Mouse (Mus musculus) stomach, postnatal 0 days (tissue): ENCODE measurements around the gene Avp. TPM values are rescaled to one million over a fixed set of nuclear protein-coding genes. Genes with fewer than 3 reads are reported as not detected.
"Not testable (repeated sequence)": the region's sequence is repeated elsewhere in the genome, so short reads cannot be mapped to it uniquely, and the experiment has no call there.

Experiments
- ATAC-seq: fragments of 200-750 bp; cut with Nextera tagmentation; 2 replicates; pipeline ENCODE4 v1.8.0; 2017; ENCODE audit not compliant: low FRiP score, low TSS enrichment
- DNase-seq: peaks from one replicate; pipeline ENCODE4 v3.0.0-alpha.2; 2016; ENCODE audit warnings: low spot score
- H3K27ac ChIP-seq: fragments of 300-500 bp; sonication (generic); replicated peaks from 2 replicates; pipeline ENCODE4 v1.5.1; 2014; ENCODE audit warnings: mild to moderate bottlenecking, control low read depth
- H3K27me3 ChIP-seq: fragments of 300-500 bp; sonication (generic); 2 replicates; pipeline ENCODE4 v1.6.1; 2014; ENCODE audit warnings: low read length; ENCODE audit not compliant: control insufficient read depth, insufficient read depth
- H3K36me3 ChIP-seq: fragments of 300-500 bp; sonication (generic); 2 replicates; pipeline ENCODE4 v1.6.1; 2014; ENCODE audit warnings: low read length, mixed read lengths; ENCODE audit not compliant: control insufficient read depth, insufficient read depth
- H3K4me1 ChIP-seq: fragments of 300-500 bp; sonication (generic); replicated peaks from 2 replicates; pipeline ENCODE4 v1.6.1; 2014; ENCODE audit warnings: antibody characterized with exemption; ENCODE audit not compliant: control insufficient read depth, insufficient read depth
- H3K4me2 ChIP-seq: fragments of 300-500 bp; sonication (generic); replicated peaks from 2 replicates; pipeline ENCODE4 v1.6.1; 2014; ENCODE audit warnings: low read depth, mild to moderate bottlenecking, control low read depth, moderate library complexity
- H3K4me3 ChIP-seq: fragments of 300-500 bp; sonication (generic); 2 replicates; pipeline ENCODE4 v1.5.1; 2014; ENCODE audit warnings: low read depth, low read length, control low read depth
- H3K9ac ChIP-seq: fragments of 300-500 bp; sonication (generic); 2 replicates; pipeline ENCODE4 v1.6.1; 2014; ENCODE audit warnings: mild to moderate bottlenecking, low read length, control low read depth, mixed read lengths
- H3K9me3 ChIP-seq: fragments of 300-500 bp; sonication (generic); 2 replicates; pipeline ENCODE4 v1.6.1; 2016; ENCODE audit warnings: low read length; ENCODE audit not compliant: control insufficient read depth
- CTCF ChIP-seq: IDR thresholded peaks from 2 replicates; pipeline ENCODE4 v1.5.1; 2016; ENCODE audit warnings: antibody characterized with exemption, low read depth, mild to moderate bottlenecking, moderate library complexity
- EP300 ChIP-seq: optimal IDR thresholded peaks from 2 replicates; pipeline ENCODE3; 2016; ENCODE audit warnings: antibody characterized with exemption
- WGBS: fragments of 180-500 bp; shearing (Covaris S2); extraction: QIAGEN DNeasy Blood & Tissue Kit; methylation state at CpG from one replicate; pipeline ENCODE4 v1.1.7; 2014; 5-methylcytosine and 5-hydroxymethylcytosine counted together
- polyA plus RNA-seq: library from polyadenylated mRNA; unstranded; fragments of >200 nt; fragmentation: Nextera tagmentation; extraction: Ambion mirVana; gene quantifications from 2 replicates; pipeline ENCODE4 v1.2.1, GENCODE M21; 2015

Gene Avp
- polyA plus RNA-seq, 1 experiment from 2014 or later: 0.23 TPM

GRCm38 (mm10) chr2:130578148-130578547, 4.2 kb downstream of the Avp start:
- ATAC-seq (no peak), DNase-seq (peak; percentile 80)
- H3K27ac ChIP-seq: no peak overlapping the region
- H3K9ac ChIP-seq: no peak overlapping the region
- H3K4me2 ChIP-seq: no peak overlapping the region
- H3K9me3 ChIP-seq: no peaks in the 10 kb centered on the region
- 15% methylated on average over 11 of the region's 11 CpGs for WGBS
- no peak overlapping the region for H3K4me3 ChIP-seq
- peaks cover 10% of the 10 kb centered on the region; the same call in 1 of the 2 replicates for H3K27me3 ChIP-seq
- TF ChIP-seq CTCF: peak; percentile 76
- TF ChIP-seq EP300: no peak
- H3K4me1 ChIP-seq: no peaks in the 10 kb centered on the region; the same call in 1 of the 2 replicates
- H3K36me3 ChIP-seq: no peaks in the 10 kb centered on the region

GRCm38 (mm10) chr2:130577632-130578031, 4.7 kb downstream of the Avp start:
- ATAC-seq (peak; percentile 47), DNase-seq (peak; percentile 60)
- H3K4me2 ChIP-seq: no peak overlapping the region
- WGBS: 5% methylated on average over 12 of the region's 12 CpGs
- H3K27ac ChIP-seq: no peak overlapping the region
- no peaks in the 10 kb centered on the region for H3K36me3 ChIP-seq
- H3K4me3 ChIP-seq: peak overlapping the region; percentile 2; the same call in 1 of the 2 replicates
- H3K9me3 ChIP-seq: no peaks in the 10 kb centered on the region
- peaks cover 10% of the 10 kb centered on the region; the same call in 1 of the 2 replicates for H3K27me3 ChIP-seq
- H3K9ac ChIP-seq: no peak overlapping the region
- H3K4me1 ChIP-seq: no peaks in the 10 kb centered on the region; the same call in 1 of the 2 replicates
- TF ChIP-seq CTCF (no peak), EP300 (no peak)

GRCm38 (mm10) chr2:130577021-130577420, 5.3 kb downstream of the Avp start:
- peak overlapping the region; percentile 47 for H3K4me2 ChIP-seq
- peaks cover 8% of the 10 kb centered on the region; the same call in 1 of the 2 replicates for H3K27me3 ChIP-seq
- WGBS: 10% methylated on average over 9 of the region's 9 CpGs
- no peaks in the 10 kb centered on the region for H3K9me3 ChIP-seq
- no peaks in the 10 kb centered on the region; the same call in 1 of the 2 replicates for H3K4me1 ChIP-seq
- no peak overlapping the region for H3K27ac ChIP-seq
- H3K9ac ChIP-seq: no peak overlapping the region
- H3K4me3 ChIP-seq: peak overlapping the region; percentile 26; the same call in 1 of the 2 replicates
- TF ChIP-seq CTCF (no peak), EP300 (no peak)
- ATAC-seq (no peak), DNase-seq (no peak)
- no peaks in the 10 kb centered on the region for H3K36me3 ChIP-seq

- Histone ChIP-seq H3K4me2 (peak overlapping the region; percentile 47), H3K4me3 (peak overlapping the region; percentile 26), H3K9ac (peak overlapping the region; percentile 38)
- H3K36me3 ChIP-seq, H3K27ac ChIP-seq, H3K9me3 ChIP-seq, H3K4me1 ChIP-seq, H3K27me3 ChIP-seq: not testable (repeated sequence)
- DNase-seq (peak; percentile 46), ATAC-seq (0 out of 2 replicates have a peak, but pooled peaks have one; percentile 8)
- WGBS: 3% methylated on average over 26 of the region's 32 CpGs
These were observed 5.8 kb downstream of the Avp start for GRCm38 (mm10) chr2:130576564-130576963.

- 60% methylated on average over 9 of the region's 9 CpGs for WGBS
- no peaks in the 10 kb centered on the region for H3K36me3 ChIP-seq
- TF ChIP-seq CTCF: no peak
- TF ChIP-seq EP300: no peak
These were observed 6.5 kb downstream of the Avp start, which contains the start of gene Oxt for GRCm38 (mm10) chr2:130575873-130576272. Oxt (plus strand) TSS chr2:130576173.

GRCm38 (mm10) chr2:130574960-130575359, 7.4 kb downstream of the Avp start:
- H3K9me3 ChIP-seq: no peaks in the 10 kb centered on the region
- H3K4me2 ChIP-seq: no peak overlapping the region
- H3K27me3 ChIP-seq: peaks cover 8% of the 10 kb centered on the region; the same call in 1 of the 2 replicates
- no peak overlapping the region for H3K9ac ChIP-seq
- 82% methylated on average over 5 of the region's 5 CpGs for WGBS
- H3K4me1 ChIP-seq: no peaks in the 10 kb centered on the region
- H3K36me3 ChIP-seq: no peaks in the 10 kb centered on the region
- ATAC-seq: no peak
- DNase-seq: no peak
- 0 out of 2 replicates have a peak, but pooled peaks have one; percentile 25 for TF ChIP-seq CTCF
- no peak for TF ChIP-seq EP300
- H3K27ac ChIP-seq: no peak overlapping the region
- no peak overlapping the region for H3K4me3 ChIP-seq

More at GRCm38 (mm10) chr2:130575873-130576272, 6.5 kb downstream of the Avp start, which contains the start of gene Oxt:
- Histone ChIP-seq H3K4me3 (peak within 1 kb of the TSS; percentile 26), H3K4me1 (no peaks in the 10 kb centered on the region; the same call in 1 of the 2 replicates), H3K27me3 (peaks cover 8% of the 10 kb centered on the region; the same call in 1 of the 2 replicates), H3K27ac (no peak within 1 kb of the TSS), H3K9me3 (no peaks in the 10 kb centered on the region), H3K4me2 (peak within 1 kb of the TSS; percentile 47), H3K9ac (peak within 1 kb of the TSS; percentile 38)
- no peak for DNase-seq
- ATAC-seq: no peak
